Mouse (Mus musculus) olfactory bulb, adult 2 months (tissue): Measurements from ENCODE around the gene B3gnt2.

Source experiments
- CTCF ChIP-seq: fragments of 200-500 bp; IDR thresholded peaks from 2 replicates; pipeline ENCODE4 v1.5.1; 2012; ENCODE audit warnings: low read depth, mild to moderate bottlenecking, low read length, moderate library complexity; ENCODE audit not compliant: insufficient read depth
- POLR2A ChIP-seq: fragments of 200-500 bp; IDR thresholded peaks from 2 replicates; pipeline ENCODE4 v1.6.1; 2012; ENCODE audit warnings: mild to moderate bottlenecking, low read depth, low read length, moderate library complexity; ENCODE audit not compliant: insufficient read depth

DNA sequence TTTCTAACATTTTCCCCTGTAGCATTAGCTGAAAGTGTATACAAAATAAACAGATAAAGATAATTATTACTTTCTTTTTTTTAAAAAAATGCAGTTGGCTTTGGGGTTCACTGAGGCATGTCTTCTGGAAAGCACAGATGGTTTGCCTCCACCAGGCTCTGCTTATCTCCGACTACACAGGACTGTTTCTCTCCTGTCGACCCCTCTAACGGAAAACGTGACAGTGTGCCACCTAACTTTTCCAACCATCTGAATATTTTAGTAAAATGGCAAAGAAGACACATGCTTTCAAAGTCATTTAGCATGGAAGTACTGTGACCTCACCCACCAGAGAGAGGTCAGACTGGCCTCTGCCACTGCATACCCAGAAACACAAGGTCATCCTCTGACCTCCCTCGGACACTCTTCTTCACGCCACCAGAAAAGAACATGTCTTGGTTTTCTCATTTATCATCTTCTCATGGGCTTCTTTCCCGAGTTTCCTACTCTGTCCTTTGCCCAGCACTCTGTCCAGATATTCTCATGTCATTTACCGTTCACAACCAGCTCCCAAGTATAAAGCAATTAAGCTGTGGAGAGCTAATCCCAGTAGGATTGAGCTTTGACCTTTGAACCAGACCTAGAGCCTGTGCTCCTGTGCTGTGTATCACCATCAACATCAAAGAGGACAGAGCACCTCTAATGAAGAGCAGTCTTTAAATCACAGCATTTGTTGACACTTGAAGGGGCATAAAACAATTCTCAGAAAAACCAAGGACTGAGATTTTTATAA is 13.6 kb downstream of the B3gnt2 start:
- TF ChIP-seq CTCF (no peak), POLR2A (no peak)
